Mouse (Mus musculus): ENCODE data around the gene Kctd7. TPM values are rescaled to one million over a fixed set of nuclear protein-coding genes. Genes with fewer than 3 reads are reported as not detected.

Gene Kctd7
- polyA plus RNA-seq (2014; fragmentation: Nextera tagmentation; extraction: Ambion mirVana) = 5.7 and 6.6 TPM in 2 replicates

- H3K27ac ChIP-seq (ENCODE audit: low read depth, low read length) = peak within 1 kb of the TSS; percentile 85
Observed at GRCm38 (mm10) chr5:130144334-130145312, at the start of gene Kctd7. TSS of gene Kctd7 (plus strand) at chr5:130144861.

GRCm38 (mm10) chr5:130096754-130097153 lies 47.9 kb upstream of the Kctd7 start:
- ATAC-seq (ENCODE audit: low FRiP score) (0 out of 2 replicates have a peak, but pooled peaks have one; percentile 51), DNase-seq (ENCODE audit: low spot score) (peak; percentile 48)
- Histone ChIP-seq H3K27me3 (ENCODE audit: control insufficient read depth, insufficient read depth, low read length) (no peaks in the 10 kb centered on the region), H3K9ac (ENCODE audit: low read depth, low read length) (no peak overlapping the region), H3K4me2 (replicated peaks; ENCODE audit: low read depth, low read length) (no peak overlapping the region), H3K4me3 (ENCODE audit: low read depth, low read length) (no peak overlapping the region), H3K9me3 (ENCODE audit: control insufficient read depth, low read length) (no peaks in the 10 kb centered on the region), H3K4me1 (replicated peaks; ENCODE audit: control insufficient read depth, insufficient read depth, low read length) (no peaks in the 10 kb centered on the region), H3K36me3 (ENCODE audit: control insufficient read depth, insufficient read depth, low read length) (no peaks in the 10 kb centered on the region), H3K27ac (ENCODE audit: low read depth, low read length) (no peak overlapping the region)
- 54% methylated on average over 12 of the region's 12 CpGs for WGBS

More at GRCm38 (mm10) chr5:130144334-130145312, at the start of gene Kctd7:
- Histone ChIP-seq H3K9me3 (ENCODE audit: control insufficient read depth, low read length) (no peaks in the 10 kb centered on the region), H3K4me1 (replicated peaks; ENCODE audit: control insufficient read depth, insufficient read depth, low read length) (no peaks in the 10 kb centered on the region; the same call in 1 of the 2 replicates), H3K9ac (ENCODE audit: low read depth, low read length) (peak within 1 kb of the TSS; percentile 68), H3K27me3 (ENCODE audit: control insufficient read depth, insufficient read depth, low read length) (no peaks in the 10 kb centered on the region), H3K4me2 (replicated peaks; ENCODE audit: low read depth, low read length) (peak within 1 kb of the TSS; percentile 93), H3K4me3 (ENCODE audit: low read depth, low read length) (peak within 1 kb of the TSS; percentile 56), H3K36me3 (ENCODE audit: control insufficient read depth, insufficient read depth, low read length) (no peaks in the 10 kb centered on the region)
- peak; percentile 93 for DNase-seq (ENCODE audit: low spot score)
- WGBS = under 1% methylated on average over 66 of the region's 66 CpGs
- ATAC-seq (ENCODE audit: low FRiP score) = peak; percentile 97

DNA sequence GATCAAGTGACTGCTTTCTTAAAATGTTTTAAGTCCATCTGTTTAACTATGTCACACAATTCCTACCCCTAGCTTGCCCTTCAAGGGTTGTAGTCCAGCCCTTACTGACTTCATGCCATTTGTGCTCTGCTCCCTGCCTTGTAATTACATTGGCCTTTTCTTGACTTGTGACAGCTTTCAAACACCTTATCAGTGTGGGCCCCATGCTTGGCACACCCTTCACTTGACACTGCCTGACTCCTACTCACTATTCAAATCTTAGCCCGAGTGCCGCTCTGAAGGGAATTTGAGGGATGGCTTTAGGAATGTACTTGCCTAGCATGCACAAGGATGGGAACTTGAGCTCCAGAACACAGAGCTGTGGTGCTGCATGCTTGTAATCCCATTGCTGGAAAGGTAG lies 46.8 kb upstream of the Kctd7 start:
- H3K36me3 ChIP-seq (ENCODE audit: control insufficient read depth, insufficient read depth, low read length) = no peaks in the 10 kb centered on the region
- no peak overlapping the region for H3K4me2 ChIP-seq (replicated peaks; ENCODE audit: low read depth, low read length)
- ATAC-seq (ENCODE audit: low FRiP score) (no peak), DNase-seq (ENCODE audit: low spot score) (no peak)
- no peak overlapping the region for H3K27ac ChIP-seq (ENCODE audit: low read depth, low read length)
- 89% methylated on average over 2 of the region's 2 CpGs for WGBS
- no peaks in the 10 kb centered on the region for H3K9me3 ChIP-seq (ENCODE audit: control insufficient read depth, low read length)
- no peaks in the 10 kb centered on the region for H3K27me3 ChIP-seq (ENCODE audit: control insufficient read depth, insufficient read depth, low read length)
- H3K4me1 ChIP-seq (replicated peaks; ENCODE audit: control insufficient read depth, insufficient read depth, low read length) = no peaks in the 10 kb centered on the region
- H3K4me3 ChIP-seq (ENCODE audit: low read depth, low read length) = no peak overlapping the region
- no peak overlapping the region for H3K9ac ChIP-seq (ENCODE audit: low read depth, low read length)

GRCm38 (mm10) chr5:130101724-130102123 lies 42.9 kb upstream of the Kctd7 start:
- no peak overlapping the region for H3K9ac ChIP-seq (ENCODE audit: low read depth, low read length)
- H3K27ac ChIP-seq (ENCODE audit: low read depth, low read length) = no peak overlapping the region
- H3K4me1 ChIP-seq (replicated peaks; ENCODE audit: control insufficient read depth, insufficient read depth, low read length) = no peaks in the 10 kb centered on the region
- H3K36me3 ChIP-seq (ENCODE audit: control insufficient read depth, insufficient read depth, low read length) = no peaks in the 10 kb centered on the region
- no peak overlapping the region for H3K4me3 ChIP-seq (ENCODE audit: low read depth, low read length)
- H3K27me3 ChIP-seq (ENCODE audit: control insufficient read depth, insufficient read depth, low read length) = no peaks in the 10 kb centered on the region
- DNase-seq (ENCODE audit: low spot score) = no peak
- no peak for ATAC-seq (ENCODE audit: low FRiP score)
- WGBS = 96% methylated on average over 17 of the region's 17 CpGs
- no peaks in the 10 kb centered on the region for H3K9me3 ChIP-seq (ENCODE audit: control insufficient read depth, low read length)
- no peak overlapping the region for H3K4me2 ChIP-seq (replicated peaks; ENCODE audit: low read depth, low read length)

- H3K4me3 ChIP-seq (ENCODE audit: low read depth, low read length) = no peak overlapping the region
- no peaks in the 10 kb centered on the region for H3K36me3 ChIP-seq (ENCODE audit: control insufficient read depth, insufficient read depth, low read length)
- ATAC-seq (ENCODE audit: low FRiP score) (no peak), DNase-seq (ENCODE audit: low spot score) (no peak)
- H3K4me1 ChIP-seq (replicated peaks; ENCODE audit: control insufficient read depth, insufficient read depth, low read length) = no peaks in the 10 kb centered on the region
- no peak overlapping the region for H3K9ac ChIP-seq (ENCODE audit: low read depth, low read length)
- H3K4me2 ChIP-seq (replicated peaks; ENCODE audit: low read depth, low read length) = no peak overlapping the region
- H3K9me3 ChIP-seq (ENCODE audit: control insufficient read depth, low read length) = no peaks in the 10 kb centered on the region
- 96% methylated on average over 3 of the region's 3 CpGs for WGBS
- no peak overlapping the region for H3K27ac ChIP-seq (ENCODE audit: low read depth, low read length)
- H3K27me3 ChIP-seq (ENCODE audit: control insufficient read depth, insufficient read depth, low read length) = no peaks in the 10 kb centered on the region
Observed at GRCm38 (mm10) chr5:130109348-130109747, 35.3 kb upstream of the Kctd7 start.

DNA sequence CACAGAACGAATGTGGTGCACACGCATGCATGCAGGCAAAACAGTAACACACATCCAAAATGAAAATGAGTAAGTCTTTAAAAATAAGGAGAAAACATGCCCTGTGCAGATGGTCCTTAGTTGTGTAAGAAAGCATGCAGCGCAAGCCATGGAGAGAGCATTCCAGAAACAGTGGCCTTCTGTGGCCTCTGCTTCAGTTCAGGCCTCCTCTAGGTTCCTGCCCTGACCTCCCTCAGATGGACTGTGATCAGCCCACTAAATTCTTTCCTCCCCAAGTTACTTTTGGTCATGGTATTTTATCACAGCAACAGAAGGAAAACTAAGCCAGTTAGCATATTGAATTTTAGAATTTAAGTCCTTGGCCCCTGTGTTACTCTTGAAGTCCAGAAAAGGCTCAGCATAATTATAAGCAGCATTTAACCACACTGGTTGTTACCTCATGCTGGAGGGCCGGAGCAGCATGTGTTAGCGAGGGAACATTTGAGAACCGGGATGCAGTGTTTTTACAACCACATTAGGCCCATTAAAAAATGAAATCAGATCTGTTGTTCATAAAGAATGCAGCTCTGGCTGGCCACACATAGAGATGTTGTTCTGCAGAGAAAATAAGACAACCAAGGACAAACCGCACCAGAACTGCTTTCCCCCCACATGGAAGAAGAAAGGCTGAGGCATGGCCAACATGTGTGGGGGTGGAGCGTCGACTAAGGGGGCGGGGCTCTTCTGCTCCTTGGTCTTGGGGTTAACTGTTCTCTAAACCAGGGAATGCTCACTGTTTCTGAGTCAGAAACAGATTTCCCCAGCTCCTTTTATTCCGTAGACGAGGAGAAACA lies 33.8 kb upstream of the Kctd7 start:
- H3K27ac ChIP-seq (ENCODE audit: low read depth, low read length) = no peak overlapping the region
- H3K9me3 ChIP-seq (ENCODE audit: control insufficient read depth, low read length) = no peaks in the 10 kb centered on the region
- H3K4me2 ChIP-seq (replicated peaks; ENCODE audit: low read depth, low read length) = no peak overlapping the region
- H3K9ac ChIP-seq (ENCODE audit: low read depth, low read length) = no peak overlapping the region
- no peaks in the 10 kb centered on the region for H3K27me3 ChIP-seq (ENCODE audit: control insufficient read depth, insufficient read depth, low read length)
- WGBS = 89% methylated on average over 12 of the region's 12 CpGs
- no peak overlapping the region for H3K4me3 ChIP-seq (ENCODE audit: low read depth, low read length)
- no peaks in the 10 kb centered on the region for H3K4me1 ChIP-seq (replicated peaks; ENCODE audit: control insufficient read depth, insufficient read depth, low read length)
- H3K36me3 ChIP-seq (ENCODE audit: control insufficient read depth, insufficient read depth, low read length) = no peaks in the 10 kb centered on the region
- ATAC-seq (ENCODE audit: low FRiP score) (no peak), DNase-seq (ENCODE audit: low spot score) (no peak)

- Histone ChIP-seq H3K4me1 (replicated peaks; ENCODE audit: control insufficient read depth, insufficient read depth, low read length) (no peaks in the 10 kb centered on the region), H3K4me2 (replicated peaks; ENCODE audit: low read depth, low read length) (no peak overlapping the region), H3K4me3 (ENCODE audit: low read depth, low read length) (no peak overlapping the region), H3K9ac (ENCODE audit: low read depth, low read length) (no peak overlapping the region), H3K27me3 (ENCODE audit: control insufficient read depth, insufficient read depth, low read length) (no peaks in the 10 kb centered on the region), H3K36me3 (ENCODE audit: control insufficient read depth, insufficient read depth, low read length) (no peaks in the 10 kb centered on the region), H3K27ac (ENCODE audit: low read depth, low read length) (no peak overlapping the region), H3K9me3 (ENCODE audit: control insufficient read depth, low read length) (no peaks in the 10 kb centered on the region)
- ATAC-seq (ENCODE audit: low FRiP score) (no peak), DNase-seq (ENCODE audit: low spot score) (no peak)
Observed at GRCm38 (mm10) chr5:130112653-130113052, 32.0 kb upstream of the Kctd7 start.

DNA sequence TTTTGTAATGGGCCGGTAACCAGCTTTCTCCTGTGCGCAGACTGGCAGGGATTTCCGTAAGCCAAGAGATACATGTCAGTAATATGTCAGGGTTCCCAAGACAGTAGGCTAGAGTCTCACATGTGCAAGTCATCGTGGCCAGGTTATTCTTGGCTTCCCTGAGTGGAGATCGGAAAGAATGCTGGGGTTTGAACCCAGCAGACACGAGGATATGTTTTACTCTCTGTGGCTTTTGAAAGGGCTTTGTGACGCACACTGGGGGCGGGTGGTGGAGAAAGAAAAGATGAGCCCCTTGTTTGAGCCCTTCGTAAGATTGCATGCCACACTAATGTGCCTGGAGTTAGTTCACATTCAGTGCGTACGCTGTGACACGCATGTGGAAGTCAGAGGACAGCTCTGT lies 28.5 kb upstream of the Kctd7 start:
- Histone ChIP-seq H3K4me2 (replicated peaks; ENCODE audit: low read depth, low read length) (no peak overlapping the region), H3K36me3 (ENCODE audit: control insufficient read depth, insufficient read depth, low read length) (no peaks in the 10 kb centered on the region), H3K9me3 (ENCODE audit: control insufficient read depth, low read length) (no peaks in the 10 kb centered on the region), H3K9ac (ENCODE audit: low read depth, low read length) (no peak overlapping the region), H3K4me1 (replicated peaks; ENCODE audit: control insufficient read depth, insufficient read depth, low read length) (no peaks in the 10 kb centered on the region), H3K4me3 (ENCODE audit: low read depth, low read length) (no peak overlapping the region), H3K27ac (ENCODE audit: low read depth, low read length) (no peak overlapping the region), H3K27me3 (ENCODE audit: control insufficient read depth, insufficient read depth, low read length) (no peaks in the 10 kb centered on the region)
- 91% methylated on average over 12 of the region's 12 CpGs for WGBS
- ATAC-seq (ENCODE audit: low FRiP score) (no peak), DNase-seq (ENCODE audit: low spot score) (no peak)
